Mouse (Mus musculus): ENCODE data around the gene Plac9a. TPM values are rescaled to one million over a fixed set of nuclear protein-coding genes. Genes with fewer than 3 reads are reported as not detected.

Gene Plac9a
- polyA plus RNA-seq, 1 experiment from 2014 or later = 1.6 TPM

- Histone ChIP-seq H3K4me1 (replicated peaks; ENCODE audit: insufficient read depth, low read length) (peaks cover 12% of the 10 kb centered on the region; the same call in 1 of the 2 replicates), H3K9me3 (replicated peaks; ENCODE audit: low read length) (no peaks in the 10 kb centered on the region), H3K36me3 (ENCODE audit: insufficient read depth, low read length) (no peaks in the 10 kb centered on the region), H3K9ac (ENCODE audit: low read depth, low read length) (no peak overlapping the region), H3K4me3 (replicated peaks; ENCODE audit: low read depth, low read length) (no peak overlapping the region), H3K4me2 (ENCODE audit: low read length) (no peak overlapping the region), H3K27me3 (ENCODE audit: insufficient read depth, low read length) (no peaks in the 10 kb centered on the region), H3K27ac (0 out of 2 replicates have a peak overlapping the region, but pooled peaks have one; percentile 42)
- no peak for TF ChIP-seq CTCF (IDR thresholded peaks at IDR 0.05; ENCODE audit: low read depth)
- 24% methylated on average over 7 of the region's 7 CpGs for whole genome bisulfite sequencing
- DNase-seq (ENCODE audit: low spot score) (no peak), ATAC-seq (replicated peaks; ENCODE audit: low FRiP score, low read depth) (no peak)
Observed at GRCm38 (mm10) chr14:25840961-25841360, 61.9 kb downstream of the Plac9a start.

GRCm38 (mm10) chr14:25839791-25840190 is 63.1 kb downstream of the Plac9a start:
- H3K4me1 ChIP-seq (replicated peaks; ENCODE audit: insufficient read depth, low read length) = peaks cover 12% of the 10 kb centered on the region; the same call in 1 of the 2 replicates
- no peak for ATAC-seq (replicated peaks; ENCODE audit: low FRiP score, low read depth)
- H3K4me2 ChIP-seq (ENCODE audit: low read length) = no peak overlapping the region
- no peak overlapping the region for H3K4me3 ChIP-seq (replicated peaks; ENCODE audit: low read depth, low read length)
- no peak for DNase-seq (ENCODE audit: low spot score)
- no peaks in the 10 kb centered on the region for H3K9me3 ChIP-seq (replicated peaks; ENCODE audit: low read length)
- no peak overlapping the region for H3K27ac ChIP-seq
- 65% methylated on average over 7 of the region's 7 CpGs for WGBS
- TF ChIP-seq CTCF (IDR thresholded peaks at IDR 0.05; ENCODE audit: low read depth) = no peak
- no peaks in the 10 kb centered on the region for H3K36me3 ChIP-seq (ENCODE audit: insufficient read depth, low read length)
- H3K9ac ChIP-seq (ENCODE audit: low read depth, low read length) = no peak overlapping the region
- H3K27me3 ChIP-seq (ENCODE audit: insufficient read depth, low read length) = no peaks in the 10 kb centered on the region

DNA sequence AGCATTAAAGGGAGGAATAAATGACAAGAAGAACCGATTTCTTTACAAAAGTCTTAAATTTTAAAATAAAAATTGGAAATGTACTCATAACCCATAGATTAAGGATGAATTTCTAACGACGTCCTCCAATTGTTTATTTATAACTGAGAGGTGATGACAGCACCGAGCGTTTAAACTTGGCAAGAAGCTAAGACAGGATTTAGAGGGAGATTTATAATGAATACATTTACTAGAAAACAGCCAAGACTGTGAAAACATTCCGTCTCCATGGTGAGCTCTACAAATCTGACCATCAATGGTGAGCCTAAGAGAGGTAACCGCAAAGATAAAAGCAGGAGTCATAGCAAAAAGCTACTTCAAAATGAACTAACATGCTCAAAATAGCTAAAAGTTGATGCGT is 64.5 kb downstream of the Plac9a start:
- H3K4me1 ChIP-seq (replicated peaks; ENCODE audit: insufficient read depth, low read length) = 0 out of 2 replicates have a peak, but pooled peaks cover 9% of the 10 kb centered on the region
- no peak overlapping the region for H3K27ac ChIP-seq
- H3K36me3 ChIP-seq (ENCODE audit: insufficient read depth, low read length) = no peaks in the 10 kb centered on the region
- no peaks in the 10 kb centered on the region for H3K9me3 ChIP-seq (replicated peaks; ENCODE audit: low read length)
- H3K4me2 ChIP-seq (ENCODE audit: low read length) = no peak overlapping the region
- ATAC-seq (replicated peaks; ENCODE audit: low FRiP score, low read depth) (no peak), DNase-seq (ENCODE audit: low spot score) (peak; percentile 84)
- no peak overlapping the region for H3K9ac ChIP-seq (ENCODE audit: low read depth, low read length)
- 55% methylated on average over 8 of the region's 8 CpGs for WGBS
- no peak overlapping the region for H3K4me3 ChIP-seq (replicated peaks; ENCODE audit: low read depth, low read length)
- TF ChIP-seq CTCF (IDR thresholded peaks at IDR 0.05; ENCODE audit: low read depth) = no peak
- H3K27me3 ChIP-seq (ENCODE audit: insufficient read depth, low read length) = no peaks in the 10 kb centered on the region

Other genes with a start within 250 kb of the Plac9a start
- gene Ppif, start 208.9 kb downstream of the Plac9a start, polyA plus RNA-seq (2015; fragmentation: Nextera tagmentation; extraction: Ambion mirVana) = 56.5 and 61.2 TPM in 2 replicates
- 15.7 and 15.9 TPM in 2 replicates for gene Zcchc24, start 134.1 kb downstream of the Plac9a start, polyA plus RNA-seq (2015; fragmentation: Nextera tagmentation; extraction: Ambion mirVana)
- 83.7 and 95.6 TPM in 2 replicates for gene Anxa11, start 60.9 kb downstream of the Plac9a start, polyA plus RNA-seq (2015; fragmentation: Nextera tagmentation; extraction: Ambion mirVana)
- gene Tmem254a, start 24.6 kb upstream of the Plac9a start, polyA plus RNA-seq (2015; fragmentation: Nextera tagmentation; extraction: Ambion mirVana) = 4.0 and 5.4 TPM in 2 replicates
- gene Cphx1, start 35.2 kb upstream of the Plac9a start, polyA plus RNA-seq (2015; fragmentation: Nextera tagmentation; extraction: Ambion mirVana) = not detected in 2 replicates
- gene Duxbl1, start 75.5 kb upstream of the Plac9a start, polyA plus RNA-seq (2015; fragmentation: Nextera tagmentation; extraction: Ambion mirVana) = 1.0 and 1.7 TPM in 2 replicates
- gene Gm9780, start 139.6 kb upstream of the Plac9a start, polyA plus RNA-seq (2015; fragmentation: Nextera tagmentation; extraction: Ambion mirVana) = 58.2 and 63.5 TPM in 2 replicates
- 68.1 and 76.8 TPM in 2 replicates for gene Tmem254c, start 164.3 kb upstream of the Plac9a start, polyA plus RNA-seq (2015; fragmentation: Nextera tagmentation; extraction: Ambion mirVana)
- gene Cphx2, start 178.4 kb upstream of the Plac9a start, polyA plus RNA-seq (2015; fragmentation: Nextera tagmentation; extraction: Ambion mirVana) = not detected in 2 replicates
- 0.42 and 0.46 TPM in 2 replicates for gene Cphx3, start 179.2 kb upstream of the Plac9a start, polyA plus RNA-seq (2015; fragmentation: Nextera tagmentation; extraction: Ambion mirVana)
- not detected in 2 replicates for gene Duxbl2, start 215.2 kb upstream of the Plac9a start, polyA plus RNA-seq (2015; fragmentation: Nextera tagmentation; extraction: Ambion mirVana)